Mouse (Mus musculus): ENCODE data around the gene Mrpl11. TPM values are rescaled to one million over a fixed set of nuclear protein-coding genes. Genes with fewer than 3 reads are reported as not detected.
"Not testable (repeated sequence)": the region's sequence is repeated elsewhere in the genome, so short reads cannot be mapped to it uniquely, and the experiment has no call there.

Mrpl11 gene
- polyA plus RNA-seq, 1 experiment from 2014 or later: 157 TPM

GRCm38 (mm10) chr19:5003644-5004043 is 41.7 kb downstream of the Mrpl11 start:
- not testable (repeated sequence) for H3K4me2 ChIP-seq; H3K9ac ChIP-seq (ENCODE audit: low read length); ATAC-seq (ENCODE audit: low FRiP score); DNase-seq (ENCODE audit: low spot score, missing footprints); H3K36me3 ChIP-seq (ENCODE audit: control insufficient read depth, insufficient read depth, low read length); H3K27me3 ChIP-seq (ENCODE audit: control insufficient read depth, insufficient read depth, low read length); H3K9me3 ChIP-seq (ENCODE audit: control insufficient read depth, low read length); H3K27ac ChIP-seq (ENCODE audit: low read depth, low read length); H3K4me1 ChIP-seq (ENCODE audit: control insufficient read depth, insufficient read depth, low read length); H3K4me3 ChIP-seq (ENCODE audit: low read depth, low read length)
- WGBS: 62% methylated on average over 2 of the region's 2 CpGs

GRCm38 (mm10) chr19:5004925-5005324 is 43.0 kb downstream of the Mrpl11 start:
- 73% methylated on average over 4 of the region's 4 CpGs for WGBS
- DNase-seq (ENCODE audit: low spot score, missing footprints) (no peak), ATAC-seq (ENCODE audit: low FRiP score) (no peak)
- Histone ChIP-seq H3K4me1 (ENCODE audit: control insufficient read depth, insufficient read depth, low read length) (peaks cover 9% of the 10 kb centered on the region), H3K27me3 (ENCODE audit: control insufficient read depth, insufficient read depth, low read length) (no peaks in the 10 kb centered on the region), H3K9ac (ENCODE audit: low read length) (no peak overlapping the region), H3K27ac (ENCODE audit: low read depth, low read length) (no peak overlapping the region), H3K9me3 (ENCODE audit: control insufficient read depth, low read length) (no peaks in the 10 kb centered on the region), H3K36me3 (ENCODE audit: control insufficient read depth, insufficient read depth, low read length) (no peaks in the 10 kb centered on the region), H3K4me3 (ENCODE audit: low read depth, low read length) (no peak overlapping the region), H3K4me2 (no peak overlapping the region)

- DNase-seq (ENCODE audit: low spot score, missing footprints): no peak
- Histone ChIP-seq H3K36me3 (ENCODE audit: control insufficient read depth, insufficient read depth, low read length) (no peaks in the 10 kb centered on the region), H3K4me3 (ENCODE audit: low read depth, low read length) (no peak overlapping the region), H3K27me3 (ENCODE audit: control insufficient read depth, insufficient read depth, low read length) (no peaks in the 10 kb centered on the region), H3K4me1 (ENCODE audit: control insufficient read depth, insufficient read depth, low read length) (no peaks in the 10 kb centered on the region), H3K4me2 (no peak overlapping the region), H3K9me3 (ENCODE audit: control insufficient read depth, low read length) (no peaks in the 10 kb centered on the region), H3K9ac (ENCODE audit: low read length) (no peak overlapping the region), H3K27ac (ENCODE audit: low read depth, low read length) (no peak overlapping the region)
- no peak for ATAC-seq (ENCODE audit: low FRiP score)
- 86% methylated on average over 8 of the region's 8 CpGs for WGBS
Observed at GRCm38 (mm10) chr19:5013138-5013537, 51.2 kb downstream of the Mrpl11 start.

GRCm38 (mm10) chr19:5014961-5015398 is 53.0 kb downstream of the Mrpl11 start:
- 17% methylated on average over 8 of the region's 8 CpGs for WGBS
- Histone ChIP-seq H3K27ac (ENCODE audit: low read depth, low read length) (no peak overlapping the region), H3K36me3 (ENCODE audit: control insufficient read depth, insufficient read depth, low read length) (no peaks in the 10 kb centered on the region), H3K27me3 (ENCODE audit: control insufficient read depth, insufficient read depth, low read length) (no peaks in the 10 kb centered on the region), H3K4me3 (ENCODE audit: low read depth, low read length) (no peak overlapping the region), H3K4me1 (ENCODE audit: control insufficient read depth, insufficient read depth, low read length) (no peaks in the 10 kb centered on the region), H3K4me2 (no peak overlapping the region), H3K9ac (ENCODE audit: low read length) (no peak overlapping the region), H3K9me3 (ENCODE audit: control insufficient read depth, low read length) (no peaks in the 10 kb centered on the region)
- DNase-seq (ENCODE audit: low spot score, missing footprints) (peak; percentile 93), ATAC-seq (ENCODE audit: low FRiP score) (no peak)

- Histone ChIP-seq H3K36me3 (ENCODE audit: control insufficient read depth, insufficient read depth, low read length) (no peaks in the 10 kb centered on the region), H3K9me3 (ENCODE audit: control insufficient read depth, low read length) (no peaks in the 10 kb centered on the region), H3K4me2 (no peak overlapping the region), H3K27ac (ENCODE audit: low read depth, low read length) (no peak overlapping the region), H3K27me3 (ENCODE audit: control insufficient read depth, insufficient read depth, low read length) (no peaks in the 10 kb centered on the region), H3K4me3 (ENCODE audit: low read depth, low read length) (no peak overlapping the region), H3K9ac (ENCODE audit: low read length) (no peak overlapping the region), H3K4me1 (ENCODE audit: control insufficient read depth, insufficient read depth, low read length) (no peaks in the 10 kb centered on the region)
- no peak for ATAC-seq (ENCODE audit: low FRiP score)
- 52% methylated on average over 10 of the region's 10 CpGs for WGBS
- no peak for DNase-seq (ENCODE audit: low spot score, missing footprints)
Observed at GRCm38 (mm10) chr19:5016221-5016742, 54.3 kb downstream of the Mrpl11 start.

Other genes starting within 250 kb of the Mrpl11 start
- 137 and 152 TPM in 2 replicates for gene Rbm4b, start 205.7 kb upstream of the Mrpl11 start, polyA plus RNA-seq (2014; fragmentation: Nextera tagmentation; extraction: Ambion mirVana)
- gene Rbm4, start 168.2 kb upstream of the Mrpl11 start, polyA plus RNA-seq (2014; fragmentation: Nextera tagmentation; extraction: Ambion mirVana): 108 and 111 TPM in 2 replicates
- gene Gm21992, start 150.5 kb upstream of the Mrpl11 start, polyA plus RNA-seq (2014; fragmentation: Nextera tagmentation; extraction: Ambion mirVana): 12.9 and 27.2 TPM in 2 replicates
- 108 and 113 TPM in 2 replicates for gene Rbm14, start 150.5 kb upstream of the Mrpl11 start, polyA plus RNA-seq (2014; fragmentation: Nextera tagmentation; extraction: Ambion mirVana)
- gene Ccs, start 122.8 kb upstream of the Mrpl11 start, polyA plus RNA-seq (2014; fragmentation: Nextera tagmentation; extraction: Ambion mirVana): 34.1 and 35.6 TPM in 2 replicates
- gene Ccdc87, start 122.8 kb upstream of the Mrpl11 start, polyA plus RNA-seq (2014; fragmentation: Nextera tagmentation; extraction: Ambion mirVana): 0.07 and 0.11 TPM in 2 replicates
- gene Ctsf, start 107.0 kb upstream of the Mrpl11 start, polyA plus RNA-seq (2014; fragmentation: Nextera tagmentation; extraction: Ambion mirVana): 34.1 and 34.9 TPM in 2 replicates
- 0.86 and 1.2 TPM in 2 replicates for gene Actn3, start 84.2 kb upstream of the Mrpl11 start, polyA plus RNA-seq (2014; fragmentation: Nextera tagmentation; extraction: Ambion mirVana)
- 12.4 and 13.3 TPM in 2 replicates for gene Zdhhc24, start 83.5 kb upstream of the Mrpl11 start, polyA plus RNA-seq (2014; fragmentation: Nextera tagmentation; extraction: Ambion mirVana)
- 6.5 and 7.8 TPM in 2 replicates for gene Bbs1, start 55.5 kb upstream of the Mrpl11 start, polyA plus RNA-seq (2014; fragmentation: Nextera tagmentation; extraction: Ambion mirVana)
- 153 and 159 TPM in 2 replicates for gene Dpp3, start 33.9 kb upstream of the Mrpl11 start, polyA plus RNA-seq (2014; fragmentation: Nextera tagmentation; extraction: Ambion mirVana)
- 1.3 and 1.5 TPM in 2 replicates for gene Peli3, start 19.0 kb upstream of the Mrpl11 start, polyA plus RNA-seq (2014; fragmentation: Nextera tagmentation; extraction: Ambion mirVana)
- 0.04 TPM in 1 of 2 replicates, not detected in the other for gene Npas4, start 28.2 kb downstream of the Mrpl11 start, polyA plus RNA-seq (2014; fragmentation: Nextera tagmentation; extraction: Ambion mirVana)
- gene Slc29a2, start 61.7 kb downstream of the Mrpl11 start, polyA plus RNA-seq (2014; fragmentation: Nextera tagmentation; extraction: Ambion mirVana): 4.2 TPM in 2 replicates
- gene B4gat1, start 76.7 kb downstream of the Mrpl11 start, polyA plus RNA-seq (2014; fragmentation: Nextera tagmentation; extraction: Ambion mirVana): 40.1 and 41.7 TPM in 2 replicates
- 1.6 TPM in 2 replicates for gene AC124502.3, start 76.7 kb downstream of the Mrpl11 start, polyA plus RNA-seq (2014; fragmentation: Nextera tagmentation; extraction: Ambion mirVana)
- 66.1 and 68.4 TPM in 2 replicates for gene Brms1, start 79.2 kb downstream of the Mrpl11 start, polyA plus RNA-seq (2014; fragmentation: Nextera tagmentation; extraction: Ambion mirVana)
- gene Rin1, start 88.3 kb downstream of the Mrpl11 start, polyA plus RNA-seq (2014; fragmentation: Nextera tagmentation; extraction: Ambion mirVana): 0.63 and 1.4 TPM in 2 replicates
- 26.7 and 32.2 TPM in 2 replicates for gene Cd248, start 105.9 kb downstream of the Mrpl11 start, polyA plus RNA-seq (2014; fragmentation: Nextera tagmentation; extraction: Ambion mirVana)
- 1.3 TPM in 2 replicates for gene Tmem151a, start 123.4 kb downstream of the Mrpl11 start, polyA plus RNA-seq (2014; fragmentation: Nextera tagmentation; extraction: Ambion mirVana)
- gene Yif1a, start 126.4 kb downstream of the Mrpl11 start, polyA plus RNA-seq (2014; fragmentation: Nextera tagmentation; extraction: Ambion mirVana): 70.4 and 80.6 TPM in 2 replicates
- 106 and 115 TPM in 2 replicates for gene Cnih2, start 136.4 kb downstream of the Mrpl11 start, polyA plus RNA-seq (2014; fragmentation: Nextera tagmentation; extraction: Ambion mirVana)
- 214 and 231 TPM in 2 replicates for gene Rab1b, start 144.9 kb downstream of the Mrpl11 start, polyA plus RNA-seq (2014; fragmentation: Nextera tagmentation; extraction: Ambion mirVana)
- 24.4 and 25.0 TPM in 2 replicates for gene Klc2, start 156.4 kb downstream of the Mrpl11 start, polyA plus RNA-seq (2014; fragmentation: Nextera tagmentation; extraction: Ambion mirVana)